9 mouse cellular contexts compared by ENCODE assay signal in genomic region chr5:73950809-73951648, GRCm38 (mm10).
DNase-seq lines count a peak whose midpoint lies in the region; ATAC-seq and TF ChIP-seq lines count a peak whose summit lies in the region.
"Had no signal": no experiment of that assay in that cellular context is flagged by ENCODE, and none has a peak within 500 bp of the region (broad histone marks: within the 10 kb centered on the region; RNA-seq: fewer than 3 reads in every experiment).

No protein-coding gene starts in this region.

- TF ChIP-seq POLR2A in limb, embryonic 14.5 days (IDR thresholded peaks at IDR 0.05; ENCODE audit: borderline replicate concordance, extremely low read depth, insufficient read depth, insufficient read length), result no peak

- peaks cover 14% of the 10 kb centered on the region for H3K4me1 ChIP-seq in hindbrain, embryonic 13.5 days (replicated peaks)
- H3K4me1 ChIP-seq in limb, embryonic 14.5 days (ENCODE audit: control insufficient read depth, insufficient read depth, low read length), result peaks cover 8% of the 10 kb centered on the region

- intact Hi-C loops in gastrocnemius, postnatal 14 days (cut with DNase I; ENCODE audit: low total_unique reads), result no loop called here

- H3K9ac ChIP-seq in hindbrain, embryonic 13.5 days, result no peak overlapping the region
- H3K9ac ChIP-seq in limb, embryonic 14.5 days (ENCODE audit: low read depth, low read length, severe bottlenecking), result no peak overlapping the region

- H3K4me2 ChIP-seq in hindbrain, embryonic 13.5 days, result no peak overlapping the region
- H3K4me2 ChIP-seq in limb, embryonic 14.5 days (replicated peaks; ENCODE audit: low read depth, low read length, severe bottlenecking), result no peak overlapping the region

- no peaks in the 10 kb centered on the region for H3K27me3 ChIP-seq in hindbrain, embryonic 13.5 days
- H3K27me3 ChIP-seq in limb, embryonic 14.5 days (ENCODE audit: control insufficient read depth, insufficient read depth, low read length), result no peaks in the 10 kb centered on the region
- H3K27me3 ChIP-seq: Patski had no signal

- no peaks in the 10 kb centered on the region for H3K9me3 ChIP-seq in hindbrain, embryonic 13.5 days
- H3K9me3 ChIP-seq in limb, embryonic 14.5 days (ENCODE audit: control insufficient read depth, low read length), result no peaks in the 10 kb centered on the region; the same call in 1 of the 2 replicates

- H3K4me3 ChIP-seq in hindbrain, embryonic 13.5 days, result no peak overlapping the region
- no peak overlapping the region for H3K4me3 ChIP-seq in limb, embryonic 14.5 days (replicated peaks; ENCODE audit: low read length)

- 0 out of 2 replicates have a peak overlapping the region, but pooled peaks have one; percentile 12 for H3K27ac ChIP-seq in hindbrain, embryonic 13.5 days
- H3K27ac ChIP-seq in limb, embryonic 14.5 days (replicated peaks; ENCODE audit: low read depth, low read length), result 0 out of 2 replicates have a peak overlapping the region, but pooled peaks have one; percentile 1

- no peaks in the 10 kb centered on the region for H3K36me3 ChIP-seq in hindbrain, embryonic 13.5 days
- H3K36me3 ChIP-seq in limb, embryonic 14.5 days (ENCODE audit: control insufficient read depth, insufficient read depth, low read length), result no peaks in the 10 kb centered on the region

- peak; percentile 24; the same call in 1 of the 2 replicates for ATAC-seq in hindbrain, embryonic 13.5 days (ENCODE audit: low FRiP score)
- ATAC-seq in limb, embryonic 14.5 days (ENCODE audit: low FRiP score, low read depth), result no peak
- ATAC-seq: Patski had no signal

- peak; percentile 18 for DNase-seq in cerebellum, adult 9-10 months
- no peak for DNase-seq in cerebellum, postnatal 36 days
- peak; percentile 44 for DNase-seq in embryo, embryonic 11 days
- no peak for DNase-seq in limb, embryonic 14.5 days (ENCODE audit: low spot score)
- no peak for DNase-seq in lung, postnatal 36 days
- DNase-seq in gastrocnemius, postnatal 14 days, result no peak
- no peak for DNase-seq in urinary bladder, postnatal 10 days (ENCODE audit: low spot score)

- WGBS in hindbrain, embryonic 13.5 days, result 25% methylated on average over 16 of the region's 16 CpGs
- WGBS in limb, embryonic 14.5 days, result 41% methylated on average over 16 of the region's 16 CpGs

Comparison
In these comparisons a context has a peak if more than half of its experiments do, and no peak if none do; other contexts are left out.
1. DNase-seq: peak in cerebellum, adult 9-10 months (single experiment) and embryo, embryonic 11 days (single experiment); none in cerebellum, postnatal 36 days (0 of 2), limb, embryonic 14.5 days (single experiment), lung, postnatal 36 days (single experiment), gastrocnemius, postnatal 14 days (single experiment) and urinary bladder, postnatal 10 days (single experiment).